ENCODE assay signal across 14 mouse cellular contexts in genomic region chr4:148885401-148885800, GRCm38 (mm10).
DNase-seq lines count a peak whose midpoint lies in the region; ATAC-seq lines count a peak whose summit lies in the region.
"Had no signal": no experiment of that assay in that cellular context is flagged by ENCODE, and none has a peak within 500 bp of the region (broad histone marks: within the 10 kb centered on the region; RNA-seq: fewer than 3 reads in every experiment).

No protein-coding gene starts in this region.

- ATAC-seq in heart, embryonic 13.5 days (ENCODE audit: extremely low read depth, insufficient number of reproducible peaks, low FRiP score, low TSS enrichment), result no peak
- peak; percentile 62 for ATAC-seq in midbrain, embryonic 13.5 days

- peaks cover 73% of the 10 kb centered on the region for H3K4me1 ChIP-seq in heart, embryonic 13.5 days
- peaks cover 81% of the 10 kb centered on the region for H3K4me1 ChIP-seq in embryonic facial prominence, embryonic 10.5 days
- peaks cover 99% of the 10 kb centered on the region for H3K4me1 ChIP-seq in hindbrain, embryonic 10.5 days (replicated peaks)
- H3K4me1 ChIP-seq in midbrain, embryonic 13.5 days (replicated peaks), result peaks cover 87% of the 10 kb centered on the region

- intact Hi-C loops in gastrocnemius, postnatal 14 days (cut with DNase I; ENCODE audit: low total_unique reads), result no loop called here

- no peaks in the 10 kb centered on the region for H3K36me3 ChIP-seq in heart, embryonic 13.5 days
- no peaks in the 10 kb centered on the region for H3K36me3 ChIP-seq in embryonic facial prominence, embryonic 10.5 days (replicated peaks)
- no peaks in the 10 kb centered on the region for H3K36me3 ChIP-seq in hindbrain, embryonic 10.5 days
- H3K36me3 ChIP-seq in midbrain, embryonic 13.5 days, result no peaks in the 10 kb centered on the region
- H3K36me3 ChIP-seq: embryonic facial prominence, embryonic 15.5 days had no signal

- no peak for DNase-seq in heart, adult 9 months (ENCODE audit: low spot score in 2 of 2)
- no peak for DNase-seq in embryonic facial prominence, embryonic 10.5 days (ENCODE audit: low spot score)
- DNase-seq in hindbrain, embryonic 10.5 days (ENCODE audit: low spot score), result peak; percentile 61
- no peak for DNase-seq in kidney, adult 9 months
- DNase-seq in gastrocnemius, postnatal 14 days, result no peak
- DNase-seq in retina, postnatal 1 day, result no peak
- DNase-seq: cerebellum, adult 11 months; gastrocnemius, adult 2 months; kidney, postnatal 4 days; lung, adult 18-20 months; thymus, postnatal 36 days had no signal

- peak overlapping the region; percentile 24 for H3K4me2 ChIP-seq in heart, embryonic 13.5 days
- H3K4me2 ChIP-seq in midbrain, embryonic 13.5 days (replicated peaks), result no peak overlapping the region
- H3K4me2 ChIP-seq: embryonic facial prominence, embryonic 15.5 days had no signal

- H3K9me3 ChIP-seq in heart, embryonic 13.5 days, result no peaks in the 10 kb centered on the region
- H3K9me3 ChIP-seq in embryonic facial prominence, embryonic 10.5 days, result no peaks in the 10 kb centered on the region
- H3K9me3 ChIP-seq in hindbrain, embryonic 10.5 days, result no peaks in the 10 kb centered on the region
- H3K9me3 ChIP-seq in midbrain, embryonic 13.5 days, result no peaks in the 10 kb centered on the region
- H3K9me3 ChIP-seq: embryonic facial prominence, embryonic 15.5 days had no signal

- H3K9ac ChIP-seq in heart, embryonic 13.5 days, result peak overlapping the region; percentile 62
- no peak overlapping the region for H3K9ac ChIP-seq in midbrain, embryonic 13.5 days (replicated peaks)
- H3K9ac ChIP-seq: embryonic facial prominence, embryonic 15.5 days had no signal

- H3K4me3 ChIP-seq in heart, embryonic 13.5 days, result no peak overlapping the region
- H3K4me3 ChIP-seq in embryonic facial prominence, embryonic 10.5 days, result no peak overlapping the region
- H3K4me3 ChIP-seq in hindbrain, embryonic 10.5 days, result peak overlapping the region; percentile 21; the same call in 1 of the 2 replicates
- H3K4me3 ChIP-seq in midbrain, embryonic 13.5 days (replicated peaks), result no peak overlapping the region
- H3K4me3 ChIP-seq: embryonic facial prominence, embryonic 15.5 days; gastrocnemius, adult 2 months had no signal

- peaks cover 22% of the 10 kb centered on the region for H3K27me3 ChIP-seq in heart, embryonic 13.5 days (replicated peaks)
- H3K27me3 ChIP-seq in embryonic facial prominence, embryonic 10.5 days (replicated peaks; ENCODE audit: low read depth, poor library complexity, severe bottlenecking), result peaks cover 100% of the 10 kb centered on the region
- peaks cover 97% of the 10 kb centered on the region for H3K27me3 ChIP-seq in hindbrain, embryonic 10.5 days (ENCODE audit: insufficient read depth, poor library complexity, severe bottlenecking)
- peaks cover 75% of the 10 kb centered on the region for H3K27me3 ChIP-seq in midbrain, embryonic 13.5 days

- 35% methylated on average over 10 of the region's 10 CpGs for WGBS in heart, embryonic 13.5 days
- 46% methylated on average over 10 of the region's 10 CpGs for WGBS in embryonic facial prominence, embryonic 10.5 days
- WGBS in hindbrain, embryonic 10.5 days, result 23% methylated on average over 10 of the region's 10 CpGs
- WGBS in midbrain, embryonic 13.5 days, result 7% methylated on average over 10 of the region's 10 CpGs

- H3K27ac ChIP-seq in heart, embryonic 13.5 days (replicated peaks), result peak overlapping the region; percentile 45; the same call in 1 of the 2 replicates
- H3K27ac ChIP-seq in embryonic facial prominence, embryonic 10.5 days (replicated peaks), result peak overlapping the region; percentile 51; the same call in 1 of the 2 replicates
- peak overlapping the region; percentile 93 for H3K27ac ChIP-seq in hindbrain, embryonic 10.5 days
- H3K27ac ChIP-seq in midbrain, embryonic 13.5 days, result peak overlapping the region; percentile 69
- H3K27ac ChIP-seq: embryonic facial prominence, embryonic 15.5 days had no signal
